Mouse (Mus musculus) megakaryocyte-erythroid progenitor cell, adult 5-6 weeks (primary cell): Measurements from ENCODE around the gene Psors1c2. TPM values are rescaled to one million over a fixed set of nuclear protein-coding genes. Genes with fewer than 3 reads are reported as not detected.

Source experiments
- ATAC-seq: replicated peaks from 2 replicates; pipeline ENCODE4 v1.8.0; 2016; ENCODE audit warnings: mild to moderate bottlenecking, inconsistent platforms; ENCODE audit not compliant: severe bottlenecking, poor library complexity, low FRiP score, low TSS enrichment
- total RNA-seq, 2 experiments: library from RNA; stranded (forward) in 1 of 2; stranded (reverse) in 1 of 2; fragments of 200-1000, 215-1000 nt in 1 of 2; fragments of >200 nt in 1 of 2; fragmentation: Nextera tagmentation in 1 of 2; gene quantifications; 2 replicates each; pipeline ENCODE4 v1.2.3; 2014 to 2017

The Psors1c2 gene
- total RNA-seq, 2 experiments from 2014 or later, result not detected

DNA sequence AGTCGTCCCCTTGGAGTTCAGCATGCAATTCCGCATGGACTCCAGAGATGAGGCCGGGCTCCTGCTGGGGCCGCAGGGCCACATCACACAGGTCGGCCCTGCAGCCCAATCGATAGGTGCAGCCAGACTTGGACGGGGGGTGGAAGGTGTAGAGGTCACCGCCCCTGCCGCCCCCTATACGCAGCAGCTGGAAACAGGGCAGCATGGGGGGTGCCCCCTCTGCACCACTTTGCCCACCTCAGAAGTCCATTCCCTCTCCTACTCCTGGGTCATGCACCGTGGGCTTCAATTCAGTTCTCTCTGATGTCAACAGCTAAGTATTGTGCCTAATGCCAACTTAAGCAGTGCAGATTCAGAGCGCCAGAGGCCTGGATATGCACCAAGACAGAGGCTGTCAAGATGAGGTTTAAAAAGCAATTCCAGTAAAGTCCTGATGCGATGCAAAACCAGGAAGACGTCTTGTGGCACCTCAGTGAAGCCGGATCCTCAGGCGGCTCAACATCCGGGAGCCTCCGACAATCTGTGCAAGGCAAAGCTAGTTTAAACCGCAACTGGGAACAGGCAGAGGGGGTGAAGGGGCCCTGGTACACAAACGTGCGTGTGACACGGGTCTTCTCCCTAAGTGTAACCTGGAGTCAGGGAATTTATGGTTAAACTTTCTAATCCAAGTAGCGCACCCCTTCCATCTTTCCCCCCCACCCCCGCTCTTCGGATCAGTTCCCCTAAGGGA lies 16.9 kb upstream of the Psors1c2 start:
- ATAC-seq, result no peak

DNA sequence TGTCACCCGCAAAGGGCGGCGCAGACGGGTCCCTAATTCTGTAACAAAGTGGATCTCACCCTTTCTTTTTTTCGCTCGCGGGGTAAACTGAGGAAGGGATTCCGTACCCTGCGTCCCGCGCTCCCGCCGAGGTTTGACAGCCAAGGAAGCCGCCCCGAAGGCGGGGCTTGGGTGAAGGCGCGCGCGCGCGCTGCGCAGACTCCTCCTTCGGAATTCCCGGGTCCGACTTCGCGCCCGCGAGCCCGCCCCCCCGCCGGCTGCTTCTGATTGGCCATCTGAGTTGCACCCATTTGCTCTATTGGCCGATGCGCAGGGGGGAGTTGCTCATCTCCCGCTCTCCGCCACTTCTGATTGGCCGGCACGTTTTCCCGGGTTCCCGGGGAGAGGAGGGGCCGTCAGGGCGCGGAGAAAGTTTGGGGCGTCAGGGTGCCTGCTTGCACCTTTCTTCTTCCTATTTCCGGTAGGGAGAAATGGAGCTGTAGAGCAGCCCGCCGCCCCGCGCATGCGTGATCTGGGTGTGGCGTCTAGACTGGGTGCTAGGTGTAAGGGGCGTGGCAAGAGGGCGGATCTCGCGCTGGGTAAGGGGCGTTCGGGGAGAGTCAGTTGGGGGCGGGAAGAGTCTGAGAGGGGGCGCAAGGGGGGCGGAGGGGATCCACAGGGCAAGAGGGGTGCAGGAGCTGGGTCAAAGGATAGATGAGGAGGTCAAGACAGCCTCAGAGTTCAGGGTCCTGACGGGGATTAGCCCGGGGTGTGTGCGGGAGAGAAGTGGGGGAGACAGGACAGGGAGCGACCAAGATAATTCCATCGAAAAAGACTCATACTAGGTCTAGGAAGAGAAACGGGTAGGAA lies 16.1 kb upstream of the Psors1c2 start, which contains the start of the genes Tcf19 and Cchcr1:
Tcf19 (minus strand) TSS at position 173 of the 849 bp plus-strand sequence.
Cchcr1 (plus strand) TSS at position 449 of the 849 bp plus-strand sequence.
- peak; percentile 95 for ATAC-seq

DNA sequence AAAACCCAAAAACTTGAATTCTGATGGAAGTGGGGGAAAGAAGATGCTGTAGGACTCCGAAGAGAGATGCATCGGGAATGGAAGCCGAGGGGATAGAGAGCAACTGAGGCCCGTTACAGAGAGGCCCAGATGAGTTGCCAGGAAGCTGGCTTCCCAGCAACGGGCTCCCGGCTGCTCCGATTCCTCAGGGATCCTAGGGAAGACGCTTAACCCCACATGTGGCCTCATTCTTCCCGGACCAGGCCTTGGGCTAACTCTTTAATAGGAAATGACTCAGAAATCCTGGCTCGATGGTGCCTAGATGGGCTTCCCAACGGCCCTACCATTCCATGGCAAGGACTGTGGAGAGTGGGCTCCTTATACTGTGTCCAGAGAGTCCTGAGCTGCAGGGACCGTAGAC lies 15.5 kb upstream of the Psors1c2 start:
- no peak for ATAC-seq

DNA sequence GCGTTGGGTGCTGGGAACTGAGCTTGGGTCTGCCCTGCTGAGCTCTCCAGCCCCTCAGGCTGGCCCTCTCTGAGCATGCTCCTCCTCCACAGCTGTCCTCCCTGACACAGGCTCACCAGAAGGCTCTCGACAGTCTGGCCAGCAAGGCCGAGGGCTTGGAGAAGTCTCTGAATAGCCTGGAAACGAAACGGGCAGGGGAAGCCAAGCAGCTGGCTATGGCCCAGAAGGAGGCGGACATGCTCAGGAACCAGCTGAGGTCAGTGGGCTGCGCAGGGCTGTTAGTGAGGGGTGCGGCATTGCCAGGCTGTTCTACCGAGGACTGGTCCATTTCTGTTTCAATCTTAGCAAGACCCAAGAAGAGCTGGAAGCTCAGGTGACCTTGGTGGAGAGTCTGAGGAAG lies 8.6 kb upstream of the Psors1c2 start:
- no peak for ATAC-seq

DNA sequence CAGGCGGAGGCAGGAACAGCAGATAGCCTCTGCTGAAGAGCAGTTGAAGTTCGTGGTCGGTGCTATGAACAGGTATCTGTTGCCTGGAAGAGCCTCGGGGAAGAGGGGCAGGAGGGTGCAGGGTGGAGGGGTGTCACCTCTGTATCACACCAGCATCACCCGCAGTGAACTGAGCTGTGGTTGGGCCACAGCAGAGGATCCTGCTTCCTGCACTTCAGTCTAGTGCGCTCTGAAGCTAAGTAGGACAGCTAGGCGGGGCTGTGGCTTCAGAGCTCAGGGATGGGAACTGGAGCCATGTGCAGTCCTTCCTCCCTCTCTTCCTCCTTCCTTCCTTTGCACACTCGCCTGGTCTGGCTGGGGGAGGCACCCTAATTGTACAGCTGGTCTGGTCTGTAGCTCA lies 6.4 kb upstream of the Psors1c2 start:
- ATAC-seq, result no peak

DNA sequence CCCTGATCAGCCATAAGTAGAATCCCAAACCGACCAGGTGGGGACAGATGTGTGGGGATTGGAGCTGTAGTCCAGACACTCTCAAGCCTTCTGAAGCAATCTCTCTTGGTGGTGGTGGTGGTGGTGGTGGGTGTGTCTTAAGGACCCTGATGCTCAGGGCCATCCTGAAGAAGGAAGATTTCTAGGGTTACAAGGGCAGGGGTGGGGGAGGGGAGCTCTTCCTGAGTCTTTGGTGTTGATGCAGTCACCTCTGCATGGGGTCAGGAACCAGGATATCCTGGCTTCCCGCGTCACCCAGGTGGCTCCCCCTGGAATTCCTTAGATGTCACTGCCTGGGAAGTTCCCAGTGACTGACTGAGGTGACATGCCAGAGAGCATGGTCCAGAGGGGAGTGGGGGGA lies 641 bp upstream of the Psors1c2 start:
- ATAC-seq, result no peak

DNA sequence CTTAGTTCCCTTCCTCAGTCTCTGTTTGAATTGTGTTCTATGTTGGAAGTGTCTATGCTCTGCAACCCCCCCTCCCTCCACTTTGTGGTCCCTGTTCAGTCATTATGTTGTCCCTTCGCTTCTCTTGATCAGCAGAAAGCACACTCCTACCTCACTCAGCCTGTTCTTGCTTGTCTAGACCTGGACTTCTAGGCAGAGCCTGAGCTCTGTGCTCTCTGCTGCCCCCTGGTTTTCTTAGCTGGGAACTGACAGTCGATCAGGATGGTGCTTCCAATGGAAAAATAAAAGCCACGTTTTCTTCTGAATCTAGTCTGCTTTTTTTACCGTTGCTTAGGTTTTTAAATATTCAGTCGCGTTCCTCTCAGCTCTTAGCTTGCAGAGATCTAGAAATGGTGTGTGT lies 1.3 kb downstream of the Psors1c2 start:
- peak; percentile 81 for ATAC-seq

DNA sequence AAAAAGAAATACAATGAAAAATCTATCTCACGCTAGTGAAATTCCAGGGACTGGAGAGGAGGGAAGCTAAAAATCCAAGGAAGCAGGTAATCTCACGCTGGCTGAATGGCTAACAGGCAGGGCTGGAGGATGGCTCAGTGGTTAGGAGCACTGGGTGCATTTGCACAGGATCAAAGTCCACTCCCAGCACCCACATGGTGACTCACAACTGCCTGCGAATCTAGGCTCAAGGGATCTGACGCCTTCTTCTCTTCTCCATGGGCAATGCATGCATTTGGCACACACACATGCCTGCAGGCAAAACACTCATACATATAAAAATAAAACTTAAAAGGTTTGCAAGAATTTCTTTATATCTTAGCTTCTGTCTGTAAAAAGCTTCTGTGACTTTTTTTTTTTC lies 4.4 kb downstream of the Psors1c2 start:
- no peak for ATAC-seq

DNA sequence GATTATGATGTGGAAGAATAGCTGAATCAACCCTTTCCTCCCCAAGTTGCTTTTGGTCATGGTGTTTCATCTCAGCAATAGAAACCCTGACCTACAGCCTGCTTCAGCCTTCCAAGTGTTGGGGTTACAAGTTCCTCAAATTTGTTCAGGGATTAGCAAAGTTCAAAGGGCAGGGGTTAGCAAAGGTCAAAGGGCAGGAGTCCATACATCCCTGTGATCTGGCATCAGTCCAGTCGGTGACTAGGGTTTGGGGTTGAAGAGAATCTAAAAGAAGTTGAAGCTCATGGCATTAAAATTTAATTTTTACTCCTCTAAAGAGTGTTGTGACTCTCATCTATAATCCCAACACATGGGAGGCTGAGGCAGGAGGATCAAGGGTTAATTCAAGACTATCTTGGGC lies 5.5 kb downstream of the Psors1c2 start:
- ATAC-seq, result no peak

DNA sequence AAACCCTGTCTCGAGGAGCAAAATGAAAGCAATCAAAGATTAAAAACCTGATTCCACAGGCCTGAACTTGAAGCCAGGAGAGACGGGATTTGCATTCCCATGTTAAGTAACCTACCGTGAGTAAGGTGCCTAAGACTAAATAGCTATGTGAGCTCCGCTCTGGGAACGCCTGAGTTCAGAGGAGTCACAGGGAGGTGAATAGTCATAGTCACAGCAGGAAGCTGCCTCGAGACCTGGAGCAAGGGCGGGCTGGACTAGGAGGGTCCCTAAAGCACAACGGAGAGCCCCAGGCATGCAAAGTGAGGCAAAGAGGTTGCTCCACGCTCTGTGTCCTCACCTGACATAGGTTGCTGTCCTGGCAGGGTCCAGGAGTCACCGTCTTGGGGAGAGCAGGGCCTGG lies 6.5 kb downstream of the Psors1c2 start:
- ATAC-seq, result no peak

DNA sequence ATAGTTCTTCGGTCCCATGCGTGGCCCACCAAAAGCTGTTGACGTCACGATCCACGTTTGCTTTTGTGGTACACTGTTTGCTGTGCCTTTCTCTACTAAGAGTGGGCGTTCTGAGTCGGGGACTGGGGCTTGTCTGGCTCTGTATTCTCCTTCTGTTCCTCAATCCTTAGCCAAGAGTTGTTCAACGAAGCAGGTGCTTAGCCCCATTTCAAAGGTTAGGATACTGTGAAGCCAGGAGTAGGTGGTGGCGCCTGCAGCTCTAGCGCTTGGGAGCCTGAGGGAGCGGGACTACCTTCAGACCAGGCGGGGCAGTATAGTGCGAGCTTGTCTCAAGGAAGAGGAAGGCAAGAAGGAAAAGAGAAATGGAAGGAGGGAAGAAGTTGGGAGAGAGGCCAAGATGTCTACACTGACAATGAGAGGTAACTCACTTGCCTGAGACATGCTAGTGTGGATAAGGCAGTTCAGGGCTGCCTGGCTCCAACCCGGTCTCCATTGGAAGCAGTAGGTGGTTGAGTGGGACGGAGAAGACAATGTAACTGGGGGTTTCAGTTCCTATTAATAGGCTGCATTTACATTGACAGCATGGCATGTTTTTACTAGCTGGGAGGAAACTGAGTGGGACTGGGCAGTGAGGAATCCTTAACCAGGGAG lies 9.9 kb downstream of the Psors1c2 start:
- no peak for ATAC-seq

DNA sequence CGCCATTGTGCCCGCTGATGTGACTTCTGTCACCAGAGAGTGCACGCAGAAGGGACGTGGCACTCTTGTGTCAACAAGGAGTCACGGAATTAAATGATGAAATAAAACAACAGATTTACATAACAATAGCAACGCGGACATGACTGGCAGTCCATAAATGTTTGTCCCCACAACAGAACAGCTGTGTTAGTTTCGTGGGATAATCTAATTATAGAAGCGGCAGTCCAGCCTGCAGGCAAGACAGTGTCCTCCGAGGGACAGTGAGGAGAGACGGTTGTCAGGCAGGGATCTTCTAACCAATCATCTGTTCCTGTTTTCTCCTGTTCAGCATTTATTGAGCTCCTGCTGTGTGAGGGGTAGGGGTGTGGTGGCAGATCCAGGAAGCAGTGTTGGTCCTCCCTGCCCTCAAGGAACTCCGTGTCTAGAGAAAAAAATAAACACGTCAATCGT lies 10.4 kb downstream of the Psors1c2 start:
- ATAC-seq, result no peak

DNA sequence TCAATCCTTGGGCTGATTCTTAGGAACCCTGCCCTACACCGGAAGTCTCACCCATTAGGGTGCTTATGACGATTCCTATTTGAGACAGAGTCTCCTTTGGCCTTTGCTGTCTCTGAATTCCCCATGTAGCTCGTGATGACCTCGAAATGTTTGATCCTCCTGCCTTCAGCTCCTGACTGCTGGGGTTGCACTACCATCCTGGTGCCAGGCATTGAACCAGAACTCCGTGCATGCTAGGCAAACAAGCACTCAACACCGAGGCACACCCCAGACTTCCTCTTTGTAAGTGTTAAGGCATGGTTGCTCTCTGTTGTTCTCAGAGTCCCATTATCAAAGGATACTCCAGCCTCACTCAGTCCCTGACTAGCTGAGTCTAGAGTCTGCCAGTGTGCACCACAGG lies 11.0 kb downstream of the Psors1c2 start:
- ATAC-seq, result no peak

DNA sequence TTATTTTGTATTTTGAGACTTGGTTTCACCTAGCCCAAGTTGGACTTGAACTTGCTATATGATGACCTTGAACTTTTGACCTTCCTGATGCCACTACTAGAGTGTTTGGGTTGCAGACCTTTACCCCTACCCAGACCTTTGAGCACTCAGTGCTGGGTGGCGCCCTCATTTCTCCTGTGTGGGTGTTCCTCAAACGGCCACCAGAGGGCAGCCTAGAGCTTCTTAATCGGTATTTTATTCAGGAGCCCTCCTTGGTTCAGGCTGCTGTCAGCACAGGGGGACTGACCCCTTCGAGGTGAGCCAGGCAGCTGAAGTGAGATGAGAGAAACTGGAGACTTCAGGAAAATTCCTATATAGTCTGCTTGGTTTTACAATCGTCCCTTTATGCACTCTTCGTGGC lies 11.7 kb downstream of the Psors1c2 start:
- ATAC-seq, result peak; percentile 39

DNA sequence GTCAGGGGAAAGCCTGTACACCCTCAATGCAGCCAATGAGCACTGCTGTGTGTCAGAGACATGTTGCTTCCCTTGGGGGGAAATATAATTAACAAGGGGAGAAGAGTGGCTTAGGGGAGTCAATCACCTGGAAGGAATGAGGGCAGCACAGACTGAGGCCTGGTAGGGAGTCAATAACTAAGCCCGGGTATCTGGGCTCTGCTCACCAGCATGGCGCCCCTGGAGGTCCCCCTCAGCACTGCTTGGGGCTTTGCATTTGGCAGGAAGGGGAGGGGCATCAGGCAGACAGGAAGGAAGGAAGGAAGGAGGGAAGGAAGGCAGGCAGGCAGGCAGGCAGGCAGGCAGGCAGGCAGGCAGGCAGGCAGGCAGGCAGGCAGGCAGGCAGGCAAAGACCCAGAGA lies 14.5 kb downstream of the Psors1c2 start:
- no peak for ATAC-seq

DNA sequence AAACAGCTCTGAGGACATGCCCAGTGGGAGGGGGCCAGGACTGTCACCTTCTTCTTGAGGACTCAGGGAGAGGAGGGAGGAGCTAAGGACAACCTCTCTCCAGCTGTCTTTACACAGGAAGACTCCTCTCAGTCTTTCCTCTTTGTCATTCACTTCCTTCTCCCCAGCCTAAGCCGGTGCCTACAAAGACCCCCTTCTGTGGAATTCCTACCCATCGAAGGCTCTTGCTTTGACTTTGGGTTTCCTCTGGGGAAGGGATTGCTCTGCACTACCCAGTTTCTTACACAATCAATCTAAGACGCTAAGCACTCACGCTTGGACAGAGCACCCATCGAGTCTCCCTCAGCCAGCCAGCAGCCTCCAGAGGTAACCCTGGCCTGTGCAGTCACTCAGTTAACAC lies 15.6 kb downstream of the Psors1c2 start:
- ATAC-seq, result no peak

DNA sequence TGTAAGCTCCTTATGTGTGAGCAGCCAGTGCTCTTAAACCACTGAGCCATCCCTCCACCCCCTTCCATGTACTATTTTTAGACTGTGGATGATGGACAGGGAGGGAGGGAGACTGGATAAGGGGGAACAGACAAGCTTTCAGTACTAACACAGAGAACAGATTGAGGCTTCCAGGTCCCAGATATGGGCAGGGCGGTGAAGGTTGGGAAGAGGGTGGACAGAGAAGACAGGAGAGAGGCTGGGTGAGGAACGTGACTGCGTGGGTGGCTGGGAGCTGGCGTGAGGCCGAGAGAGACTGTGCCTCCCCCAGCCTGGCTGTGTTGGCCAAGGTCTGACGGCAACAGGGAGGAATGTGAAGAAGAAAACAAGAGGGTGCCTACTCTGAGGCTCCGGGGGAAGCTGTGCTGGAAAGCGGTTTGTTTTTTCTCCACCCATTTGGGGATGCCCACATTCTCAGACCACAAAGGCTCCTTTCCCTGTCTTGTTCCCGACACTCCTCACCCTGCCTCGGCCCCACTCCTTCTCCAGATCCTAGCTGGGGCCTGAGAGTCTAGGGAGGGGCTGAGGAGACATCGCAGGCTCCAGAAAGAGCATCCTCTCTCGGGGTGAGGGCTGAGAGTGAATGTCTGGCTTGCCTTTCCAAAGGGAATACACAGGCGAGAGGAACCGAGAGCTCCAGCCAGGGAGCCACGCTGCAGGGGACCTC lies 16.6 kb downstream of the Psors1c2 start:
- ATAC-seq, result no peak

DNA sequence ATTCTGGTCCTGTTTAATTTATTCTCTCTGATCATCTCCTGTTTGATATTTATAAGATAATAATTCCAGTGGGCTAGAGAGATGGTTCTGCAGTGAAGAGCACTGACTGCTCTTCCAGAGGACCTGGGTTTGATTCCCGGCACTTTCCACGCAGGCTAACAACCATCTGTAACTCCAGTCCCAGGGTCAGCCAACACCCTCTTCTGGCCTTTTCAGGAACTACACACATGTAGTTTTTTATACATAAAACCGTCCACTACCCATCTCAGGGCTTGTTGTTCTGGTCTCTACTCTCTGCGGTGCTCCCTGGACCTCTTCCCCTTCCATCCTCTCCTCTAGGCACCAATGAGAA lies 17.1 kb downstream of the Psors1c2 start:
- ATAC-seq, result no peak

DNA sequence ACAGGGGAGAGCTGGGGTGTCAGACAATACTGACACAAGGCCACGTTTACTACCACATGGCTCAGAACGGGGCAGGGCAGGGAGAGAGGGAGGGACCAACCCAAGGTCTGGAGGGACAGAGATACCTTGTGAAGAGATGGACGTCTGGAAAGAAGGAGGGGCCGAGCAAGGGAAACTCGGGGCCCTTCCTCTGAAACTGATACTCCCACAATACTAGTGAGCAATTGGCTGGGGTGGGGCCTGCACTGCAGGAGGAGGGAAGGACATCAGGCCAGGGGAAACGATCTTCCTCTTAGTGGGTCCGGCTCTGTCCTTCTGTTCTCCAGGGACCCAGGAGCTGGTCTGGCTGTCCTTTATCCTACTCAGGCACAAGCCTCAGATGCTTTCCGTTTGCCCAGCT lies 17.9 kb downstream of the Psors1c2 start:
- no peak for ATAC-seq
